Mouse (Mus musculus) liver, embryonic 16.5 days (tissue): ENCODE results near the gene Gatc. TPM values are rescaled to one million over a fixed set of nuclear protein-coding genes. Genes with fewer than 3 reads are reported as not detected.

Experiments
- ATAC-seq: fragments of 200-750 bp; cut with Nextera tagmentation; 2 replicates; pipeline ENCODE4 v1.8.0; 2017; ENCODE audit warnings: low read depth, mild to moderate bottlenecking, moderate number of reproducible peaks, moderate library complexity
- H3K27ac ChIP-seq: fragments of 300-500 bp; sonication (generic); 2 replicates; pipeline ENCODE4 v1.5.1; 2014; ENCODE audit warnings: mild to moderate bottlenecking, low read length
- H3K27me3 ChIP-seq: fragments of 300-500 bp; sonication (generic); 2 replicates; pipeline ENCODE4 v1.6.1; 2014; ENCODE audit warnings: low read depth, low read length, mixed read lengths; ENCODE audit not compliant: control insufficient read depth, insufficient read depth
- H3K36me3 ChIP-seq: fragments of 300-500 bp; sonication (generic); 2 replicates; pipeline ENCODE4 v1.6.1; 2014; ENCODE audit warnings: mild to moderate bottlenecking; ENCODE audit not compliant: control insufficient read depth, insufficient read depth
- H3K4me1 ChIP-seq: fragments of 300-500 bp; sonication (generic); 2 replicates; pipeline ENCODE4 v1.6.1; 2014; ENCODE audit warnings: low read depth, low read length, mixed read lengths; ENCODE audit not compliant: control insufficient read depth
- H3K4me2 ChIP-seq: fragments of 300-500 bp; sonication (generic); 2 replicates; pipeline ENCODE4 v1.6.1; 2014; ENCODE audit warnings: low read depth, low read length, mixed read lengths
- H3K4me3 ChIP-seq: fragments of 300-500 bp; sonication (generic); 2 replicates; pipeline ENCODE4 v1.5.1; 2014; ENCODE audit warnings: low read depth, mild to moderate bottlenecking, low read length
- H3K9ac ChIP-seq: fragments of 300-500 bp; sonication (generic); 2 replicates; pipeline ENCODE4 v1.6.1; 2014; ENCODE audit warnings: low read depth, low read length
- H3K9me3 ChIP-seq: fragments of 300-500 bp; sonication (generic); replicated peaks from 2 replicates; pipeline ENCODE4 v1.6.1; 2016; ENCODE audit warnings: low read length; ENCODE audit not compliant: control insufficient read depth
- WGBS: fragments of 180-500 bp; shearing (Covaris S2); extraction: QIAGEN DNeasy Blood & Tissue Kit; methylation state at CpG from one replicate; pipeline ENCODE4 v1.1.7; 2014; ENCODE audit not compliant: insufficient replicate concordance; 5-methylcytosine and 5-hydroxymethylcytosine counted together
- polyA plus RNA-seq: library from polyadenylated mRNA; unstranded; fragments of >200 nt; fragmentation: Nextera tagmentation; extraction: Ambion mirVana; gene quantifications from 2 replicates; pipeline ENCODE4 v1.2.1, GENCODE M21; 2015

Gatc gene
- polyA plus RNA-seq, 1 experiment from 2014 or later: 13.4 TPM

- H3K9me3 ChIP-seq: no peaks in the 10 kb centered on the region
- H3K27ac ChIP-seq: no peak overlapping the region
- no peaks in the 10 kb centered on the region for H3K36me3 ChIP-seq
- H3K4me1 ChIP-seq: no peaks in the 10 kb centered on the region; the same call in 1 of the 2 replicates
- no peak overlapping the region for H3K4me3 ChIP-seq
- no peak overlapping the region for H3K9ac ChIP-seq
- peaks cover 7% of the 10 kb centered on the region; the same call in 1 of the 2 replicates for H3K27me3 ChIP-seq
- no peak for ATAC-seq
- WGBS: 36% methylated on average over 7 of the region's 7 CpGs
- no peak overlapping the region for H3K4me2 ChIP-seq
These were observed 21.2 kb upstream of the Gatc start for GRCm38 (mm10) chr5:115362216-115362615.

GRCm38 (mm10) chr5:115359851-115360372 lies 18.9 kb upstream of the Gatc start:
- ATAC-seq: no peak
- no peak overlapping the region for H3K4me3 ChIP-seq

GRCm38 (mm10) chr5:115359438-115359837 lies 18.5 kb upstream of the Gatc start:
- 51% methylated on average over 8 of the region's 8 CpGs for WGBS
- no peak overlapping the region for H3K27ac ChIP-seq
- H3K9ac ChIP-seq: no peak overlapping the region
- peaks cover 7% of the 10 kb centered on the region; the same call in 1 of the 2 replicates for H3K27me3 ChIP-seq
- ATAC-seq: no peak
- no peak overlapping the region for H3K4me2 ChIP-seq
- no peaks in the 10 kb centered on the region for H3K36me3 ChIP-seq
- H3K4me3 ChIP-seq: no peak overlapping the region
- H3K4me1 ChIP-seq: no peaks in the 10 kb centered on the region; the same call in 1 of the 2 replicates
- no peaks in the 10 kb centered on the region for H3K9me3 ChIP-seq

More at GRCm38 (mm10) chr5:115359851-115360372, 18.9 kb upstream of the Gatc start:
- Histone ChIP-seq H3K36me3 (no peaks in the 10 kb centered on the region), H3K4me1 (no peaks in the 10 kb centered on the region; the same call in 1 of the 2 replicates), H3K27ac (no peak overlapping the region), H3K4me2 (no peak overlapping the region), H3K27me3 (peaks cover 7% of the 10 kb centered on the region; the same call in 1 of the 2 replicates), H3K9ac (no peak overlapping the region), H3K9me3 (no peaks in the 10 kb centered on the region)
- WGBS: 51% methylated on average over 5 of the region's 5 CpGs

- Histone ChIP-seq H3K9ac (no peak overlapping the region), H3K27ac (no peak overlapping the region), H3K4me2 (no peak overlapping the region), H3K4me1 (no peaks in the 10 kb centered on the region; the same call in 1 of the 2 replicates), H3K36me3 (no peaks in the 10 kb centered on the region), H3K9me3 (no peaks in the 10 kb centered on the region), H3K27me3 (peaks cover 7% of the 10 kb centered on the region; the same call in 1 of the 2 replicates), H3K4me3 (no peak overlapping the region)
- ATAC-seq: peak; percentile 39; the same call in 1 of the 2 replicates
- 3% methylated on average over 12 of the region's 12 CpGs for WGBS
These were observed 17.9 kb upstream of the Gatc start for GRCm38 (mm10) chr5:115358872-115359271.

- peak; percentile 41; the same call in 1 of the 2 replicates for ATAC-seq
- Histone ChIP-seq H3K9me3 (no peaks in the 10 kb centered on the region), H3K4me2 (no peak overlapping the region), H3K4me1 (no peaks in the 10 kb centered on the region; the same call in 1 of the 2 replicates), H3K36me3 (no peaks in the 10 kb centered on the region), H3K27me3 (no peaks in the 10 kb centered on the region), H3K4me3 (no peak overlapping the region), H3K27ac (no peak overlapping the region), H3K9ac (no peak overlapping the region)
- WGBS: 45% methylated on average over 13 of the region's 13 CpGs
These were observed 14.1 kb upstream of the Gatc start for GRCm38 (mm10) chr5:115355070-115355469.

GRCm38 (mm10) chr5:115351348-115351747 lies 10.4 kb upstream of the Gatc start:
- no peaks in the 10 kb centered on the region for H3K9me3 ChIP-seq
- peaks cover 9% of the 10 kb centered on the region for H3K4me1 ChIP-seq
- no peak overlapping the region for H3K4me3 ChIP-seq
- no peak overlapping the region for H3K4me2 ChIP-seq
- no peak overlapping the region for H3K27ac ChIP-seq
- H3K36me3 ChIP-seq: no peaks in the 10 kb centered on the region; the same call in 1 of the 2 replicates
- WGBS: 67% methylated on average over 5 of the region's 5 CpGs
- no peaks in the 10 kb centered on the region for H3K27me3 ChIP-seq
- ATAC-seq: no peak
- no peak overlapping the region for H3K9ac ChIP-seq

GRCm38 (mm10) chr5:115349225-115349555 lies 8.2 kb upstream of the Gatc start:
- under 1% methylated on average over 18 of the region's 18 CpGs for WGBS
- ATAC-seq: peak; percentile 35
- Histone ChIP-seq H3K36me3 (peaks cover 13% of the 10 kb centered on the region), H3K4me3 (peak overlapping the region; percentile 82), H3K4me1 (peaks cover 9% of the 10 kb centered on the region), H3K27ac (peak overlapping the region; percentile 84), H3K4me2 (peak overlapping the region; percentile 84), H3K9ac (peak overlapping the region; percentile 75), H3K27me3 (no peaks in the 10 kb centered on the region), H3K9me3 (no peaks in the 10 kb centered on the region)

- under 1% methylated on average over 73 of the region's 74 CpGs for WGBS
- H3K9ac ChIP-seq: peak within 1 kb of the TSS; percentile 83
These were observed 7.7 kb upstream of the Gatc start, which contains the start of gene Cox6a1 for GRCm38 (mm10) chr5:115348546-115349224. Cox6a1 (minus strand) TSS chr5:115348981.

GRCm38 (mm10) chr5:115347564-115347963 lies 6.6 kb upstream of the Gatc start:
- peaks cover 9% of the 10 kb centered on the region for H3K4me1 ChIP-seq
- peaks cover 27% of the 10 kb centered on the region for H3K36me3 ChIP-seq
- H3K9me3 ChIP-seq: no peaks in the 10 kb centered on the region
- H3K27ac ChIP-seq: peak overlapping the region; percentile 68
- peak; percentile 57 for ATAC-seq
- peak overlapping the region; percentile 83 for H3K9ac ChIP-seq
- 0% methylated on average over 5 of the region's 5 CpGs for WGBS
- peak overlapping the region; percentile 79 for H3K4me2 ChIP-seq
- peak overlapping the region; percentile 82 for H3K4me3 ChIP-seq
- no peaks in the 10 kb centered on the region for H3K27me3 ChIP-seq

More at GRCm38 (mm10) chr5:115348546-115349224, 7.7 kb upstream of the Gatc start, which contains the start of gene Cox6a1:
- H3K4me1 ChIP-seq: peaks cover 9% of the 10 kb centered on the region
- H3K27me3 ChIP-seq: no peaks in the 10 kb centered on the region
- H3K4me2 ChIP-seq: peak within 1 kb of the TSS; percentile 84
- H3K4me3 ChIP-seq: peak within 1 kb of the TSS; percentile 82
- no peaks in the 10 kb centered on the region for H3K9me3 ChIP-seq
- peak within 1 kb of the TSS; percentile 84 for H3K27ac ChIP-seq
- H3K36me3 ChIP-seq: peaks cover 17% of the 10 kb centered on the region
- ATAC-seq: peak; percentile 94
